Mouse (Mus musculus) stomach, embryonic 14.5 days (tissue): ENCODE data around the gene Spag16. TPM values are rescaled to one million over a fixed set of nuclear protein-coding genes. Genes with fewer than 3 reads are reported as not detected.

Experiments
- ATAC-seq: fragments of 200-750 bp; cut with Nextera tagmentation; 2 replicates; pipeline ENCODE4 v1.8.0; 2017; ENCODE audit warnings: low read depth, moderate TSS enrichment; ENCODE audit not compliant: insufficient number of reproducible peaks, insufficient read depth, low FRiP score
- H3K27ac ChIP-seq: fragments of 300-500 bp; sonication (generic); 2 replicates; pipeline ENCODE4 v1.5.1; 2014; ENCODE audit warnings: mild to moderate bottlenecking, low read length, moderate library complexity, mixed read lengths
- H3K27me3 ChIP-seq: fragments of 300-500 bp; sonication (generic); 2 replicates; pipeline ENCODE4 v1.6.1; 2014; ENCODE audit warnings: low read length, control low read depth, mixed read lengths; ENCODE audit not compliant: control insufficient read depth, insufficient read depth
- H3K36me3 ChIP-seq: fragments of 300-500 bp; sonication (generic); 2 replicates; pipeline ENCODE4 v1.6.1; 2014; ENCODE audit warnings: mild to moderate bottlenecking, control low read depth, low read length, moderate library complexity, mixed read lengths; ENCODE audit not compliant: control insufficient read depth, insufficient read depth
- H3K4me1 ChIP-seq: fragments of 300-500 bp; sonication (generic); 2 replicates; pipeline ENCODE4 v1.6.1; 2014; ENCODE audit warnings: low read length, control low read depth, mixed read lengths; ENCODE audit not compliant: control insufficient read depth, insufficient read depth
- H3K4me2 ChIP-seq: fragments of 300-500 bp; sonication (generic); replicated peaks from 2 replicates; pipeline ENCODE4 v1.6.1; 2014; ENCODE audit warnings: low read depth, low read length, control low read depth
- H3K4me3 ChIP-seq: fragments of 300-500 bp; sonication (generic); 2 replicates; pipeline ENCODE4 v1.5.1; 2014; ENCODE audit warnings: low read depth, low read length, control low read depth
- H3K9ac ChIP-seq: fragments of 300-500 bp; sonication (generic); replicated peaks from 2 replicates; pipeline ENCODE4 v1.6.1; 2014; ENCODE audit warnings: low read depth, mild to moderate bottlenecking, control low read depth, low read length, moderate library complexity, mixed read lengths
- H3K9me3 ChIP-seq: fragments of 300-500 bp; sonication (generic); 2 replicates; pipeline ENCODE4 v1.6.1; 2016; ENCODE audit warnings: low read depth, low read length, control low read depth; ENCODE audit not compliant: control insufficient read depth
- WGBS: fragments of 180-500 bp; shearing (Covaris S2); extraction: QIAGEN DNeasy Blood & Tissue Kit; methylation state at CpG from one replicate; pipeline ENCODE4 v1.1.7; 2014; 5-methylcytosine and 5-hydroxymethylcytosine counted together
- polyA plus RNA-seq: library from polyadenylated mRNA; unstranded; fragments of >200 nt; fragmentation: Nextera tagmentation; extraction: Ambion mirVana; gene quantifications from 2 replicates; pipeline ENCODE4 v1.2.1, GENCODE M21; 2014

Gene Spag16
- polyA plus RNA-seq, 1 experiment from 2014 or later: 0.17 TPM

DNA sequence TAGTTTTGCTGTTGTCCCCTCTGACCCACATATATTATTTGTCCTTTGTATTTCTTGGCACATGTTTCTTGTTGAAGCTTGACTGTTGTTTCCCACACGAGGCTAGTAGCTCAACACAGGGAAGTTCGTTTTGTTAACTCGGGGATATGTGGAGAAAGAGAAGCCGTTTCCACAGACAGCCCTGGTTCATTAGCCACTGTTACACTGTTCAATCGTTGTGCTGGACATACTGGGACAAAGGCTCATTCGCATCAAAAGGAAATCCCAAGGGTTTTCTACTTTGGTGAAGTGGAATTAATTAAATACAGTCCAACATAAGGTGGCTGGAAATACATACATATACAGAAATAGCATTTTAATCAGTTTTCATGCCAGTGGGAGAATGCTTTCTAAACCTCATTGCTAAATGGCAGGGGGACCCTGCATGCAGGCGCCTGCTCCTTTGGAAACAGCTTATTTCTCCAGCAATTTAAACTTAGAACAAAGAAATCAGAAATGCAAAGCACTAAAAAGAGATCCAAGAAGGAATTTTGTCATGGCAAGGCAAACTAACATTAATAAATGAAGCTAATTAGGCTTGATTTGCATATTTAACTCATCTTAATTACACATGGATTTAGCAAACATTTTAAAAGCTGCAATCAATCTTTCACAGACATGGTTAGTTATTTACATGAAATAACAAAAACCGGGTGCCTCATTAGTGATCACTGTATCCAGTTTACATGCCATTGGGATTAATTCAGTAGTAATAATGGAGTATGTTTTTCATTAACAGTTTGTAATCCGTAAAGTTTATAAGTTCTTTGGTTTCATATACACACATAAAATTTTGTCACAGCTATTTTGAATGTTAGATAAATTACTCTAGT, 615.7 kb downstream of the Spag16 start:
- Histone ChIP-seq H3K4me3 (no peak overlapping the region), H3K27ac (no peak overlapping the region), H3K9ac (no peak overlapping the region), H3K27me3 (no peaks in the 10 kb centered on the region), H3K36me3 (no peaks in the 10 kb centered on the region), H3K4me2 (no peak overlapping the region), H3K4me1 (no peaks in the 10 kb centered on the region), H3K9me3 (no peaks in the 10 kb centered on the region)
- ATAC-seq: no peak
- WGBS: 72% methylated on average over 9 of the region's 9 CpGs

DNA sequence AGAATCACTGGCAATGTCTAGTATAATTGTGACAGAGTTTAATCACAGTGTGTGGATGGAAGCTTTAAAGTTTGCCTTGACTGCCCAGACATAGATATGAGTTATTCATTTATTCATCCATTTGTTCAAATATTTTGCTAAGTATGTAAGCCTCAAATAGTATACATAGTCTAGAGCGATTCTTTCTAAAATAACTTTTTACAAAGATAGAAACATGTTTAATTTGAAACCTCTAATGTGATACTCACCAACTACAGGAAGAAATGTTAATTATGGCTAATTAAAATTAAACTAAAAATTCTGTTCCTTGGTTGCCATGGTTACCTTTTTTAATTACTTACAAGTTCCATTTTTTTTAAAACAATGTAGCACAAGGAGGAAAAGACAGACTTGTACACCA, 653.1 kb downstream of the Spag16 start:
- H3K9me3 ChIP-seq: no peaks in the 10 kb centered on the region
- no peak overlapping the region for H3K27ac ChIP-seq
- no peak overlapping the region for H3K4me2 ChIP-seq
- no peaks in the 10 kb centered on the region for H3K27me3 ChIP-seq
- no peaks in the 10 kb centered on the region for H3K36me3 ChIP-seq
- ATAC-seq: no peak
- no peak overlapping the region for H3K4me3 ChIP-seq
- WGBS: 65% methylated on average over 1 of the region's 1 CpGs
- no peaks in the 10 kb centered on the region for H3K4me1 ChIP-seq
- H3K9ac ChIP-seq: no peak overlapping the region

DNA sequence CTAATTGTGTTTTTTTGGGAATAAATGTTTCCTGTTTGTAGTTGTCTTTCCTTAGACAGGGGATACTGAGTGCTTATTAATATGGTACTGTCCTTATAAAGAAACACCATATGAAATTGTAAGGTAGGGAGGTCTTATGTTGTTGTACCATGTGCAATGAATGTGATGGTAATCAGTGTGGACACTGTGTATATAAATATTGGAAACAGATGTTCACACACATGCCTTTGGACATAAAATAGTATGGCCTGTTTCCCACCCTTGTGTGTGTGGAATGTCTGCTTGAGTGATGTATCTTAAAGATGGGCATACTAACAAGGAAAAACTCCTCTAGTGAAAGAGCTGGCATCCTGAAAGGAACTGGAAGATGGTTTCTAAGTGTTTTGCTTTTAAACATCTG, 692.1 kb downstream of the Spag16 start:
- Histone ChIP-seq H3K36me3 (no peaks in the 10 kb centered on the region), H3K9me3 (0 out of 2 replicates have a peak, but pooled peaks cover 4% of the 10 kb centered on the region), H3K4me2 (no peak overlapping the region), H3K27me3 (no peaks in the 10 kb centered on the region), H3K4me3 (no peak overlapping the region), H3K9ac (no peak overlapping the region), H3K27ac (no peak overlapping the region), H3K4me1 (no peaks in the 10 kb centered on the region)
- no peak for ATAC-seq

DNA sequence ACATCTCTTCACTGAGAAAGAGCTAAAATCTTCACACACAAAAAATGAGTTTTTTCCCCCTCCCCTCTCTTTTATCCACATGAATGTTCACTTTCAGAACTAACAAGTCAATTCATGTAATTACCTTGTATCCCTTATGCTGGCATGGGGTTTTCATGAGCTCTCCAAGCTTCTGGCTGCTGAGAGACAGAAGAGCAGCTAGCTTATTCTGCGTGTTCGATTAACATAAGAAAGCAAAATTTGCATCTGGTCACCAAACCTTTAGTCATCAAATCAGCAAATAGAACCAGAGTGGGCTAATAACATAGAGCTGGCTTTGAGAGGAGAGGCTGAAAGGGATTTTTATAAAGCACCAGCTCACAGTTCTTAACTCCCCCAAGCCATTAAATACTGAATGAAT, 700.4 kb downstream of the Spag16 start:
- Histone ChIP-seq H3K9me3 (0 out of 2 replicates have a peak, but pooled peaks cover 4% of the 10 kb centered on the region), H3K4me1 (no peaks in the 10 kb centered on the region), H3K4me2 (no peak overlapping the region), H3K27me3 (no peaks in the 10 kb centered on the region), H3K27ac (no peak overlapping the region), H3K36me3 (no peaks in the 10 kb centered on the region), H3K9ac (no peak overlapping the region), H3K4me3 (no peak overlapping the region)
- ATAC-seq: no peak
- WGBS: 55% methylated on average over 2 of the region's 2 CpGs

DNA sequence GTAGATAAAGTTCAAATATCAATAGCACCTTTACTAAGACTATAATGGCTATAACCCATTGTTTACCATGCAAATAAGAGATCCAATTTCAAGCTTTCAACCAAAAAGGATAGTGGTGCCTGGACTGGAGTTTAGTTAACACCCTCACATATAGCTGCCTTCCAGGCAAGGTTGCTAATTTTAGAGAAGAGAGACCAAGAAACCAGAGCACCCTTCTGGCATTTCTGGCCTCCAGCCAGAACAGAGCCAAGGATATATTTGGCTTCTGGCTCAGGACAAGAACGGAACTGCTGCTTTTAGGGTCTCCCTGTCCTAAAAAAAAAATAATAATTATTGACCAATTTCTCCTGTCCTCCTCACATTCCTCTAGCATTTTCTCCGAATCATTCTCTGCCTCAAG, 703.0 kb downstream of the Spag16 start:
- Histone ChIP-seq H3K9ac (no peak overlapping the region), H3K4me2 (no peak overlapping the region), H3K9me3 (no peaks in the 10 kb centered on the region), H3K27me3 (no peaks in the 10 kb centered on the region), H3K36me3 (no peaks in the 10 kb centered on the region), H3K4me1 (no peaks in the 10 kb centered on the region), H3K27ac (no peak overlapping the region), H3K4me3 (no peak overlapping the region)
- ATAC-seq: no peak
- WGBS: 66% methylated on average over 2 of the region's 2 CpGs

DNA sequence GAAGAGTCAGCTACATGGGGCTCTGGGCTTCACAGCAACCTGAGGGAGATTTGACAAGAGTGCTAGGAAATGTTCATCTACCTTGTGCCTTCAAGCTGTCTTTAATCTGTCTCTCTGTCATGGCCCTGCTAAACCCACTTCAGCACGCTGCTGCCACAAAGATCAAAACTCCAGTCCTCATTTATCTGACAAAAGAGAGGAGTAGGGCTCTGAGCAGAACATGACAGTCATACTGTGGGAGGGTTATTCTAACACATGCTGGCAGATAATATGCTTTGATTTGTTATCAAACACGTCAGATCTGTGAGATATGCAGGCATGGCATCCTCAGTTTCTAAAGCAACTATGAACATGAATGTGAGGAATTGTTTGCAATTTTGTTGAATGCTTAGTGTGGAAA, 725.1 kb downstream of the Spag16 start:
- Histone ChIP-seq H3K9ac (no peak overlapping the region), H3K4me2 (no peak overlapping the region), H3K27ac (no peak overlapping the region), H3K4me1 (no peaks in the 10 kb centered on the region), H3K4me3 (no peak overlapping the region), H3K9me3 (no peaks in the 10 kb centered on the region), H3K36me3 (no peaks in the 10 kb centered on the region), H3K27me3 (no peaks in the 10 kb centered on the region)
- 74% methylated on average over 2 of the region's 2 CpGs for WGBS
- ATAC-seq: no peak

DNA sequence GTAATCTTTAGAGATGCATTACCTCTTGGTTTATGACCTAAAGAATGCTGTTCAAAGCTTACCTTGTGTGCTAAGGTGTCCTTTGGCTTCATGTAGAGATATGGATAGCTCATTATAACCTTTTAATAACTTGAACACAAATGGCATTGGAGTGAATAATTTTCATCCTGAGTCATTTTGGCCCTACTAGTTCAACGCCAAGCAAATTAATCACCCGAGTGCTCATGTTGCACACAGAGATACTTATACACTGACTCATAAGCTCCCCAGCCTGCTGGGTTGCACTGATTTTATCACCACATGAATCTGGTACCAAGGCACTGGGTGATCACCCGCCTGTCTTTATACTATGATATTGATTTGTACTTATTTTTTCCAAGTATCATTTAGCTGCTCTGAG, 795.0 kb downstream of the Spag16 start:
- Histone ChIP-seq H3K36me3 (no peaks in the 10 kb centered on the region), H3K9ac (no peak overlapping the region), H3K4me3 (no peak overlapping the region), H3K4me1 (no peaks in the 10 kb centered on the region), H3K4me2 (no peak overlapping the region), H3K9me3 (no peaks in the 10 kb centered on the region), H3K27me3 (no peaks in the 10 kb centered on the region), H3K27ac (no peak overlapping the region)
- 92% methylated on average over 3 of the region's 3 CpGs for WGBS
- ATAC-seq: no peak

DNA sequence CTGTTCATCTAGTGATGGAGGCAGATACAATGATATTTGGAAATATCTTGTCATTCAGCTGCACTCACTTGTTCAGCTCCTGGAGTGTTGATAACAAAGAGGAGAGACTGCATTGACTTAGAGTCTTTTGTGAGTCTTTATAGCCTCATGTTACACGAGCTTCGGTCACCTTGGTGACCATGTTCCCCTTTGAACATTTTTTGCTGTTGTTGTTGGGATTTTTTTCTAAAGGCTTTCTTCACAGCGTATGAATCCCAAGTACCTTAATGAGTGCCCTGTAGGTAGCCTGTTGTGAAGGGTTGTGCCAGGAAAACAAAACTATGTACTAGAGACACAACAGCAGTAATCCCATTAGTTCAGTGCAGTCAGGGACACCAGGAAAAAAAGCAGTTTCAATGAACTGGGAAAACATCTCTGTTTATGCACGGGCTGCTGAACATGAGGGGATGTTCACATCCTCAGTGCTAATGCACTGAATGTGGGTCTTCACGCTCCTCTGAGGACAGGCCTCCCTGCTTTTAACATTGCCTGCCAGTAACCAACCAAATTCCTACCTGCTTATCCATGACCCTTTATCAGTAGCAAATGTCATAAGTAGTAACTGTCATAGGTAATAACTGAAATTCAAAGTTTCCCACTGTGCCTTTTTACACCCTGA, 798.2 kb downstream of the Spag16 start:
- Histone ChIP-seq H3K9ac (no peak overlapping the region), H3K9me3 (no peaks in the 10 kb centered on the region), H3K36me3 (no peaks in the 10 kb centered on the region), H3K4me2 (no peak overlapping the region), H3K27ac (no peak overlapping the region), H3K4me1 (no peaks in the 10 kb centered on the region), H3K4me3 (no peak overlapping the region), H3K27me3 (no peaks in the 10 kb centered on the region)
- ATAC-seq: no peak
- 70% methylated on average over 5 of the region's 5 CpGs for WGBS
